Mouse (Mus musculus): Measurements from ENCODE around the gene Hsph1.

- TF ChIP-seq CTCF (IDR thresholded peaks at IDR 0.05; ENCODE audit: low read depth, low read length) (no peak), GATA1 (IDR thresholded peaks at IDR 0.05; ENCODE audit: borderline replicate concordance, low read length) (no peak)
These were observed 13.5 kb downstream of the Hsph1 start for GRCm38 (mm10) chr5:149622644-149623043.

All from G1E (cell line).